Mouse (Mus musculus) CH12.LX (cell line): ENCODE data around the gene Alkbh3.

Source experiments
- CTCF ChIP-seq, 2 experiments: IDR thresholded peaks in 1 of 2; conservative IDR thresholded peaks in 1 of 2; 2 replicates each; pipeline ENCODE4 v1.5.1; 2011 to 2012; ENCODE audit warnings: low read depth in 2 of 2, low read length in 2 of 2, improper control_type of control experiment in 1 of 2, inconsistent platforms in 1 of 2, mild to moderate bottlenecking in 1 of 2, moderate library complexity in 1 of 2
- ELF1 ChIP-seq: IDR thresholded peaks from 2 replicates; pipeline ENCODE4 v1.6.1; 2014; ENCODE audit warnings: low read depth, mild to moderate bottlenecking, inconsistent platforms, low read length, improper control_type of control experiment
- EP300 ChIP-seq: IDR thresholded peaks from 2 replicates; pipeline ENCODE4 v1.6.1; 2011; ENCODE audit warnings: low read length, improper control_type of control experiment
- ETS1 ChIP-seq: conservative IDR thresholded peaks from 2 replicates; pipeline ENCODE4 v1.6.1; 2012; ENCODE audit warnings: low read depth, mild to moderate bottlenecking, inconsistent platforms, low read length, improper control_type of control experiment, moderate library complexity
- KAT2A ChIP-seq: IDR thresholded peaks from 2 replicates; pipeline ENCODE4 v1.6.1; 2012; ENCODE audit warnings: low read length, improper control_type of control experiment, inconsistent platforms; ENCODE audit not compliant: insufficient replicate concordance
- POLR2A ChIP-seq: IDR thresholded peaks from 2 replicates; pipeline ENCODE4 v1.6.1; 2011; ENCODE audit warnings: low read depth, mild to moderate bottlenecking, improper control_type of control experiment, low read length
- TBP ChIP-seq: conservative IDR thresholded peaks from 2 replicates; pipeline ENCODE4 v1.6.1; 2011; ENCODE audit warnings: low read depth, low read length, improper control_type of control experiment
- TCF12 ChIP-seq: IDR thresholded peaks from 2 replicates; pipeline ENCODE4 v1.6.1; 2014; ENCODE audit warnings: low read depth, mild to moderate bottlenecking, inconsistent platforms, low read length, improper control_type of control experiment
- USF2 ChIP-seq: conservative IDR thresholded peaks from 2 replicates; pipeline ENCODE4 v1.6.1; 2011; ENCODE audit warnings: low read depth, low read length, improper control_type of control experiment
- ZMIZ1 ChIP-seq: IDR thresholded peaks from 2 replicates; pipeline ENCODE4 v1.6.1; 2012; ENCODE audit warnings: low read depth, mild to moderate bottlenecking, inconsistent platforms, low read length, improper control_type of control experiment
- ZNF384 ChIP-seq: IDR thresholded peaks from 2 replicates; pipeline ENCODE4 v1.6.1; 2012; ENCODE audit warnings: low read depth, low read length, improper control_type of control experiment, inconsistent platforms

GRCm38 (mm10) chr2:94051952-94052351 lies 41.3 kb upstream of the Alkbh3 start:
- TF ChIP-seq POLR2A (no peak), USF2 (no peak), CTCF (conservative IDR thresholded peaks at IDR 0.05 in 1 of 2, IDR thresholded peaks at IDR 0.05 in 1 of 2; ENCODE audit: low read depth in 2 of 2, low read length in 2 of 2) (no peak), TBP (no peak), ELF1 (no peak), EP300 (no peak), TCF12 (no peak), ZNF384 (no peak), KAT2A (no peak), ZMIZ1 (no peak), ETS1 (no peak)
